Mouse (Mus musculus): ENCODE measurements at regions not wholly inside any gene's neighbourhood (a gene's known extent, or its start where the extent isn't known, plus 50 kb on each side); places are given as distances from the start of the nearest gene placed in this dataset.

DNA sequence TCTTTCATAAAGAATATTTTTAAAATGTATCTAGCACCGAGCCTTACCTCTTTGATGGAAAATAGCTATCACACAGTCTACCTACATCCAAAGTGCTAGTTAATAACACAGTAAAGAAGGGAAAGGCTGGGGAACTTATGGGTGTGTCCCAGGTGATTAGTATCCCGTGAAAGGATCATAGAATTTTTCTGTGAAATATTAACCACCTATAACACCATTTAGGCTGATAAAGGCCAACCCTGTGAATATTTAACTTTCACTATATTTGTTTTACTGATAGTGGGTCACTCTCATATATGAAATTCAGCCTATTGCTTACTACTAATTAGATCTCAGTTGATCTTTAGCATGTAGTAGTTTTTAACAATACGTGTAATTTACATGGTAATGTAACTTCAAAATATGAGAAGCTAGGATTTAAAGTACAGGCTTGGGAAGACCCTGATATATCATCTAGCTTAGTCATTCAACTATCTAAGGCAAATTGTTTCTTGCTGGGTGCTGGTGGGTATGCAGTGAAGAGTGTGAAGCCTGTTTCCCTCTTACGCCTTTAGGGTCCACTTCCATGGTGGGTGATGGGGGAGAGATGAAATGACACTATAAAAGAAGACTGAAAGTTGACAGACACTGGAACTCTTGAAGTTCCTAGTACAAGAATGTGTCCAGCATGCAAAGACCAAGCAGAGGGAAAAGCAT lies 320.6 kb upstream of the Sstr1 start:
- no peaks in the 10 kb centered on the region for H3K36me3 ChIP-seq (ENCODE audit: control insufficient read depth, insufficient read depth, low read length, poor library complexity, severe bottlenecking)
- TF ChIP-seq ZC3H11A (IDR thresholded peaks at IDR 0.05; ENCODE audit: borderline replicate concordance, low read depth, low read length) (no peak), ZNF384 (IDR thresholded peaks at IDR 0.05; ENCODE audit: low read depth, low read length) (no peak), CHD2 (IDR thresholded peaks at IDR 0.05; ENCODE audit: low read depth, low read length) (no peak), HCFC1 (IDR thresholded peaks at IDR 0.05; ENCODE audit: borderline replicate concordance, insufficient read depth, low read length) (no peak), MAFK (IDR thresholded peaks at IDR 0.05; ENCODE audit: insufficient read depth, low read depth, low read length) (no peak)
- in situ Hi-C loops (cut with MboI; ENCODE audit: low sequenced_read_pairs in 2 of 2, unreplicated experiment in 2 of 2): no loop called here
- no peak for DNase-seq (ENCODE audit: low read depth, low spot score)
- H3K27ac ChIP-seq (ENCODE audit: insufficient read depth, low read depth, low read length, poor library complexity, severe bottlenecking): no peak overlapping the region
- no peaks in the 10 kb centered on the region for H3K4me1 ChIP-seq (ENCODE audit: control insufficient read depth in 2 of 2, insufficient read depth in 2 of 2, low read length in 2 of 2, poor library complexity in 1 of 2)
- no peak overlapping the region for H3K9ac ChIP-seq (ENCODE audit: insufficient read depth, low read depth, low read length, poor library complexity, severe bottlenecking)
- H3K4me3 ChIP-seq (ENCODE audit: insufficient read depth in 1 of 2, low read depth in 1 of 2, low read length in 2 of 2, poor library complexity in 1 of 2, severe bottlenecking in 1 of 2): no peak overlapping the region
- H3K9me3 ChIP-seq (ENCODE audit: control insufficient read depth, insufficient read depth, low read depth, low read length): no peaks in the 10 kb centered on the region

DNA sequence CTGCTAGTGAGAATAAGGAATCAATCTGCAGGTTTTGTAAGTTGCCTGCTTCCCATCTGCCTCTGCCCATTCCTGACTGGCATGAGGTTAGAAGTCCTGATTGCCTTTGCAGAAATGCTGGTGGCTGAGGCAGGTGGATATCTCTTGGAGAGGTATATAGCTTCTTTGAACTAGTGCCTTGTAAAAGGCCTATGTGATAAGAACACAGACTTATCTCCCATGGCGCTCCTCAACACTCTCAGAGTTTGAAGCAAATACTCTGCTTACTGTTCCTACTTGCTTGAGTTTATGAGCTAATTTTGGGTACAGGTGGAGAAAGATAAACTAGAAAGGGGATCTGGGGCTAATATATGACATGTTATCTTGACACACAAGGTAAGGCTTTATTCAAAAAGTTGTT lies 320.0 kb upstream of the Sstr1 start:
- Histone ChIP-seq H3K36me3 (ENCODE audit: control insufficient read depth, insufficient read depth, low read length, poor library complexity, severe bottlenecking) (no peaks in the 10 kb centered on the region), H3K27ac (ENCODE audit: insufficient read depth, low read depth, low read length, poor library complexity, severe bottlenecking) (no peak overlapping the region), H3K4me3 (ENCODE audit: insufficient read depth in 1 of 2, low read depth in 1 of 2, low read length in 2 of 2, poor library complexity in 1 of 2, severe bottlenecking in 1 of 2) (no peak overlapping the region), H3K9me3 (ENCODE audit: control insufficient read depth, insufficient read depth, low read depth, low read length) (no peaks in the 10 kb centered on the region), H3K9ac (ENCODE audit: insufficient read depth, low read depth, low read length, poor library complexity, severe bottlenecking) (no peak overlapping the region), H3K4me1 (ENCODE audit: control insufficient read depth in 2 of 2, insufficient read depth in 2 of 2, low read length in 2 of 2, poor library complexity in 1 of 2) (no peaks in the 10 kb centered on the region)
- in situ Hi-C loops (cut with MboI; ENCODE audit: low sequenced_read_pairs in 2 of 2, unreplicated experiment in 2 of 2): no loop called here
- TF ChIP-seq MAFK (IDR thresholded peaks at IDR 0.05; ENCODE audit: insufficient read depth, low read depth, low read length) (no peak), HCFC1 (IDR thresholded peaks at IDR 0.05; ENCODE audit: borderline replicate concordance, insufficient read depth, low read length) (no peak), ZC3H11A (IDR thresholded peaks at IDR 0.05; ENCODE audit: borderline replicate concordance, low read depth, low read length) (no peak), ZNF384 (IDR thresholded peaks at IDR 0.05; ENCODE audit: low read depth, low read length) (no peak), CHD2 (IDR thresholded peaks at IDR 0.05; ENCODE audit: low read depth, low read length) (no peak)
- no peak for DNase-seq (ENCODE audit: low read depth, low spot score)

DNA sequence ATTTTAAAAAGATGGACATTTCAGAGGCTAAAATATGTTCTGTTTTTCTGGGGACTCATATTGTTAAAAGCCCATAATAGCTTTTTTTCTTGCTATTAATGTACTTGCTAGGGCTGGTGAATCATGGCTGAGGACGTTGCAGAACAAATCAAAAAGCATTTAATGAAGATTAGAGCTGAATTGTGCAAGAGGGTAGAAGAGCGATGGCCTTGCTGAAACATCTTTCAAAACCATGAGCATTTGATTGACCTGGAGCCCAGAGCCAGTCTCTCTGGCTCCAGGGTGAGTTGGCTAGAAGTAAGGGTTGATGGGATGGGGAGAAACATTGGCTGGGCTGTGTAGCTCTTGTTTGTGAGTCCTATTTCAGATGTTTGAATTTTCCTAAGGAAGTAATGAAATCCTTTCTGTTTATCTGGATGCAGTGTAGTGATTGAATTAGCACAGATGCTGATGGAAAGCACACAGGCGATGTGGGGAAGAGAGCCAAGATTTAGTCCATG lies 313.8 kb upstream of the Sstr1 start:
- no peak overlapping the region for H3K4me3 ChIP-seq (ENCODE audit: insufficient read depth in 1 of 2, low read depth in 1 of 2, low read length in 2 of 2, poor library complexity in 1 of 2, severe bottlenecking in 1 of 2)
- H3K36me3 ChIP-seq (ENCODE audit: control insufficient read depth, insufficient read depth, low read length, poor library complexity, severe bottlenecking): no peaks in the 10 kb centered on the region
- in situ Hi-C loops (cut with MboI; ENCODE audit: low sequenced_read_pairs in 2 of 2, unreplicated experiment in 2 of 2): no loop called here
- TF ChIP-seq ZNF384 (IDR thresholded peaks at IDR 0.05; ENCODE audit: low read depth, low read length) (no peak), ZC3H11A (IDR thresholded peaks at IDR 0.05; ENCODE audit: borderline replicate concordance, low read depth, low read length) (no peak), CHD2 (IDR thresholded peaks at IDR 0.05; ENCODE audit: low read depth, low read length) (no peak), MAFK (IDR thresholded peaks at IDR 0.05; ENCODE audit: insufficient read depth, low read depth, low read length) (no peak), HCFC1 (IDR thresholded peaks at IDR 0.05; ENCODE audit: borderline replicate concordance, insufficient read depth, low read length) (no peak)
- no peak overlapping the region for H3K9ac ChIP-seq (ENCODE audit: insufficient read depth, low read depth, low read length, poor library complexity, severe bottlenecking)
- no peaks in the 10 kb centered on the region for H3K9me3 ChIP-seq (ENCODE audit: control insufficient read depth, insufficient read depth, low read depth, low read length)
- DNase-seq (ENCODE audit: low read depth, low spot score): no peak
- H3K27ac ChIP-seq (ENCODE audit: insufficient read depth, low read depth, low read length, poor library complexity, severe bottlenecking): no peak overlapping the region
- no peaks in the 10 kb centered on the region for H3K4me1 ChIP-seq (ENCODE audit: control insufficient read depth in 2 of 2, insufficient read depth in 2 of 2, low read length in 2 of 2, poor library complexity in 1 of 2)

DNA sequence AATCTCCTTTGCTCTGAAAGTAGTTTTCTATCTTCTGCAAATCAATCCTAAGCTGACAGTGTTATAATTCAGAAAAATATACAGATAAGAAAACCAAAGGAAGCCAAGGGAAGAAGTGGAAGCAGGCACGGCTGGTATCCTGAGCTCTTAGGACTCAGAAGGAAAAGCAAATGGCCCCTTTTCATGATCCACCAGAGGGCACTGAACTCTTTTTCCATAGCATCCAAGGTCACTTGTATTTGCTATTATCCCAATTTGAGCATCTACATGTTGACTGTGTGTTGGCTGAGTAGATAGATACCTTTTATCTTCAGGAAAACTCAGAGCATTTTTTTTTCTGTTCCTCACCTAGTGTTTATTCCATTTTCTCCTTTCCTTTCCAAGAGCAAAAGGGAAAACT lies 306.9 kb upstream of the Sstr1 start:
- no peak overlapping the region for H3K27ac ChIP-seq (ENCODE audit: insufficient read depth, low read depth, low read length, poor library complexity, severe bottlenecking)
- H3K4me3 ChIP-seq (ENCODE audit: insufficient read depth in 1 of 2, low read depth in 1 of 2, low read length in 2 of 2, poor library complexity in 1 of 2, severe bottlenecking in 1 of 2): no peak overlapping the region
- H3K4me1 ChIP-seq (ENCODE audit: control insufficient read depth in 2 of 2, insufficient read depth in 2 of 2, low read length in 2 of 2, poor library complexity in 1 of 2): no peaks in the 10 kb centered on the region
- H3K9me3 ChIP-seq (ENCODE audit: control insufficient read depth, insufficient read depth, low read depth, low read length): no peaks in the 10 kb centered on the region
- no peak for DNase-seq (ENCODE audit: low read depth, low spot score)
- TF ChIP-seq ZNF384 (IDR thresholded peaks at IDR 0.05; ENCODE audit: low read depth, low read length) (no peak), MAFK (IDR thresholded peaks at IDR 0.05; ENCODE audit: insufficient read depth, low read depth, low read length) (no peak), HCFC1 (IDR thresholded peaks at IDR 0.05; ENCODE audit: borderline replicate concordance, insufficient read depth, low read length) (no peak), ZC3H11A (IDR thresholded peaks at IDR 0.05; ENCODE audit: borderline replicate concordance, low read depth, low read length) (no peak), CHD2 (IDR thresholded peaks at IDR 0.05; ENCODE audit: low read depth, low read length) (no peak)
- H3K9ac ChIP-seq (ENCODE audit: insufficient read depth, low read depth, low read length, poor library complexity, severe bottlenecking): no peak overlapping the region
- in situ Hi-C loops (cut with MboI; ENCODE audit: low sequenced_read_pairs in 2 of 2, unreplicated experiment in 2 of 2): no loop called here
- H3K36me3 ChIP-seq (ENCODE audit: control insufficient read depth, insufficient read depth, low read length, poor library complexity, severe bottlenecking): no peaks in the 10 kb centered on the region
